Mouse (Mus musculus) small intestine, adult 2 months (tissue): ENCODE data around the gene Flnb.

ENCODE experiments used
- CTCF ChIP-seq: fragments of 200-500 bp; IDR thresholded peaks from 2 replicates; pipeline ENCODE4 v1.5.1; 2012; ENCODE audit warnings: low read depth, mild to moderate bottlenecking, control low read depth, inconsistent platforms, low read length, moderate library complexity, mixed read lengths; ENCODE audit not compliant: insufficient replicate concordance, insufficient read length; ENCODE audit errors: extremely low read depth
- POLR2A ChIP-seq: fragments of 200-500 bp; IDR thresholded peaks from 2 replicates; pipeline ENCODE4 v1.6.1; 2012; ENCODE audit warnings: low read depth, mild to moderate bottlenecking, control low read depth, inconsistent platforms, low read length, moderate library complexity

DNA sequence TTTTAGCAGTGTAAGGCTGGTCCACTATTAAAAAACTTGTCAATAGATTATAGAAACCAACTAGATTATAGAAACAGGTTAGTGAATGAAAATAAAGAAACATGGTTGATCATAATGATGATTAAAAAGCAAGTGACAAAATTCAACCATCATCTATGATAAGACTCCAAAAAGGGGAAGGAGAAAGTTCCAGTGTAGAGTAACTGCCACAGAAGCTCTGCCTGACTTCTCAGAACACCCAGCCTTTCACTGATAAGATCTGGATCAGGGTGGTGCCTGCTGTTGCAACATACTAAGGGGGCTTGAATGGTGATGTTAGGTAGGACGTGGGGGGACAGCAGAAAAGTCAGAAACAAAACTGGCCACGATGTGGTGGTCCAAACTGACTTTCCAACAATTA, 60.2 kb downstream of the Flnb start:
- TF ChIP-seq POLR2A (no peak), CTCF (no peak)
